Mouse (Mus musculus) limb, embryonic 15.5 days (tissue): ENCODE results near the gene Rplp1. TPM values are rescaled to one million over a fixed set of nuclear protein-coding genes. Genes with fewer than 3 reads are reported as not detected.

ENCODE experiments used
- ATAC-seq: fragments of 200-750 bp; cut with Nextera tagmentation; 2 replicates; pipeline ENCODE4 v1.8.0; 2017; ENCODE audit warnings: low read depth, moderate TSS enrichment; ENCODE audit not compliant: insufficient number of reproducible peaks, low FRiP score, low TSS enrichment
- H3K27ac ChIP-seq: fragments of 300-500 bp; sonication (generic); 2 replicates; pipeline ENCODE4 v1.5.1; 2015; ENCODE audit warnings: moderate library complexity, mild to moderate bottlenecking, inconsistent platforms
- H3K27me3 ChIP-seq: fragments of 300-500 bp; sonication (generic); 2 replicates; pipeline ENCODE4 v1.6.1; 2015; ENCODE audit warnings: inconsistent platforms
- H3K36me3 ChIP-seq: fragments of 300-500 bp; sonication (generic); 2 replicates; pipeline ENCODE4 v1.6.1; 2015; ENCODE audit warnings: inconsistent platforms
- H3K4me1 ChIP-seq: fragments of 300-500 bp; sonication (generic); 2 replicates; pipeline ENCODE4 v1.6.1; 2015; ENCODE audit warnings: inconsistent platforms
- H3K4me2 ChIP-seq: fragments of 300-500 bp; sonication (generic); 2 replicates; pipeline ENCODE4 v1.6.1; 2015; ENCODE audit warnings: mild to moderate bottlenecking, inconsistent platforms
- H3K4me3 ChIP-seq: fragments of 300-500 bp; sonication (generic); 2 replicates; pipeline ENCODE4 v1.5.1; 2015; ENCODE audit warnings: mild to moderate bottlenecking, inconsistent platforms
- H3K9ac ChIP-seq: fragments of 300-500 bp; sonication (generic); 2 replicates; pipeline ENCODE4 v1.6.1; 2015; ENCODE audit warnings: inconsistent platforms
- H3K9me3 ChIP-seq: fragments of 300-500 bp; sonication (generic); 2 replicates; pipeline ENCODE4 v1.6.1; 2016; ENCODE audit warnings: inconsistent platforms
- WGBS: fragments of 180-500 bp; shearing (Covaris S2); methylation state at CpG from one replicate; pipeline ENCODE4 v1.1.7; 2015; 5-methylcytosine and 5-hydroxymethylcytosine counted together
- polyA plus RNA-seq: library from polyadenylated mRNA; unstranded; fragments of >200 nt; fragmentation: Nextera tagmentation; extraction: Ambion mirVana; gene quantifications from 2 replicates; pipeline ENCODE4 v1.2.1, GENCODE M21; 2015

Rplp1 gene
- 1,380 and 1,628 TPM in 2 replicates for polyA plus RNA-seq

DNA sequence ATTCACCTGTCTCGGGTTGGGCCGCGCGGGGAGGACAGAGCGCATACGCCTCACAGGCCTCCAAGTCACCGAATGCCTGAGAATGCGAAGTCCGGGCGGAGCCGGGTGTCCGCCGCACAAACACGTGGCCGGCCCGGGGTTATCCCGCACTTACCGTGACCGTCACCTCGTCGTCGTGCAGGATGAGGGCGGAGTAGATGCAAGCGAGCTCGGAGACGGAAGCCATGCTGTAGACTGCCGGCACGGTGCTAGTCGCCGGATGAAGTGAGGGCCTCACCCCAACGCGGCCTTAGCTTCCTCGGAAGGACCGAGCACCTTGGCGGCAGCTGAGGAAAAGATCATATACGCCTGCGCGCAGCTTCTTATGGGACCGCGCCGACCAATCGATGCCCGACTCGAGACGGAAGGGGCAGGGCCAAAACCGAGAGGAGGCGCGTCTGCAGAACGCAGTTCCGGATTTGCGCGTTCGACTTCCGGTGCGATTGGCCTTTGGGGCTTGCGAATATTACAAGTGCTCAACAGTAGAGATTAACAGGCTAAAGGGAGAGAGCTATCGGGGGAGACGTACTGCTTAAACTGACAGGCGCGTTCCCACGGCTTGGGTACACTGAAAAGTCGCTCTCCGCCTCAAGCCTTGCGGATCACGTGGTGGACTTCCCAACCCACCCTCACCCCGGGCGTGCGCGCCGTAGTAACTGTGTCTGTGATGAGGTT, at the start of gene Rplp1:
Gene Rplp1, minus strand, starts transcription at position 340 of the 714 bp plus-strand sequence.
- Histone ChIP-seq H3K4me1 (peaks cover 22% of the 10 kb centered on the region), H3K4me2 (peak within 1 kb of the TSS; percentile 72), H3K27me3 (no peaks in the 10 kb centered on the region), H3K9me3 (no peaks in the 10 kb centered on the region), H3K27ac (peak within 1 kb of the TSS; percentile 98), H3K9ac (peak within 1 kb of the TSS; percentile 68), H3K36me3 (peaks cover 50% of the 10 kb centered on the region), H3K4me3 (peak within 1 kb of the TSS; percentile 72)
- under 1% methylated on average over 70 of the region's 70 CpGs for WGBS
- peak; percentile 94 for ATAC-seq

DNA sequence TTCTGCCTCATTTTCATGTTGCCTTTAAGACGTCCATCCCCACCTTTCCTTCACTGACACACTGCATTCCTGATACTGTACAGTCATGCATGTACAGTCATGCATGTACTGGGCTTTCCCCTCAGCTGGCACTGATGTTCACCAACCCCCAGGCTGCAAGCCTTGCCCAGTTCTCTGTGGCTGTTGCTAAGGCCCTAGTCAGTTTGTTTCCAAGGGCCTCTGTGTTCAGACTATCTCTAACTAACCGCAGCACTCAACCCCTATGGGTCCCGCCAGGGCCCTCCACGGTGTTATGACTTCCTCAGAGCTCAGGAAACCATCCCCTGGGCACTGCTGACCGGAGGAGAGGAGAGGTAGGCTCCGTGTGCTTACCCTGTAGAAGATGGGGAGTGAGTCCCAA, 49.0 kb upstream of the Rplp1 start:
- Histone ChIP-seq H3K27me3 (no peaks in the 10 kb centered on the region), H3K4me1 (peaks cover 13% of the 10 kb centered on the region; the same call in 1 of the 2 replicates), H3K4me2 (no peak overlapping the region), H3K9me3 (no peaks in the 10 kb centered on the region), H3K36me3 (no peaks in the 10 kb centered on the region), H3K4me3 (no peak overlapping the region), H3K9ac (no peak overlapping the region), H3K27ac (no peak overlapping the region)
- ATAC-seq = no peak
- WGBS = 60% methylated on average over 6 of the region's 6 CpGs

DNA sequence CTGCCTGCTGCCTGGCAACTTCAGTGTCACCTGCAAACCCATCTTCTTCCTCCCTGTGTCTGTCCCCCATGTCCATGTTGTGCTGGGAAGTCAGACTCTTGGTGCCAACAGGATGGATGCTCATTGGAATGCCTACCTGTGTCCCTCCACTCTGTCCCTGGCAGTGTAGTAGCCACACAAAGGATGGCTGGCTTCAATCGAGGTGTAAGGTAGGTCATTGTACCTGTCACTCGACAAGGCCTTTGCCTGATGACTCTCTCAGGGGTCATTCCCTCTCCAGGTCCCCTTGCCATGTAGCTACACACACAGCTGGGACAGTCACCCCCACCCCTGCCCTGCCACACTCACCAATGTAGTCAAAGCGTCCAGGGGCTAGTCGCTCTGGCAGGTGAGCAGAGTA, 46.8 kb upstream of the Rplp1 start:
- ATAC-seq = no peak
- H3K9me3 ChIP-seq = no peaks in the 10 kb centered on the region
- no peak overlapping the region for H3K9ac ChIP-seq
- peaks cover 11% of the 10 kb centered on the region; the same call in 1 of the 2 replicates for H3K4me1 ChIP-seq
- no peaks in the 10 kb centered on the region for H3K36me3 ChIP-seq
- H3K27ac ChIP-seq = no peak overlapping the region
- 75% methylated on average over 4 of the region's 4 CpGs for WGBS
- H3K4me2 ChIP-seq = no peak overlapping the region
- H3K27me3 ChIP-seq = no peaks in the 10 kb centered on the region
- H3K4me3 ChIP-seq = no peak overlapping the region

DNA sequence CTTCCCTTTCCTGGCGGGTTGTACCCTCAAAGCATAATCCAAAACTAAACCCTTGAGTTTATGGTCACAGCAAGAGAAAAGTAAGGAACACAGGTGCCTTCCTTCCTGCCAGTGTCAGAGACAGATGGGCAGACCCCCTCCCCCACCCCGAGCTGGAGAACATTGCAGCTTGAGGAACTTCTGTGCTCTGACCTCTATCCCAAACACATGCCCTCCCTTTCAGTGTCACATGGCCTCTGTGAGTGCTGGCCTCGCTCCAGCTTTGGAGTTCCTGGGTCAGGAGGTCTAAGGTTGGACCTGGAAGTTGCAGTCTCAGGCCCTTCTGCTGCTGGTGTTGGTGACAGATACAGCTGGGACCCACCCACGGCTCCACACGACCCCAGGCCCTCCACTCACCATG, 46.4 kb upstream of the Rplp1 start:
- Histone ChIP-seq H3K4me2 (no peak overlapping the region), H3K27ac (no peak overlapping the region), H3K4me3 (no peak overlapping the region), H3K4me1 (peaks cover 7% of the 10 kb centered on the region; the same call in 1 of the 2 replicates), H3K9me3 (no peaks in the 10 kb centered on the region), H3K27me3 (no peaks in the 10 kb centered on the region), H3K36me3 (no peaks in the 10 kb centered on the region), H3K9ac (no peak overlapping the region)
- no peak for ATAC-seq
- 51% methylated on average over 5 of the region's 5 CpGs for WGBS

DNA sequence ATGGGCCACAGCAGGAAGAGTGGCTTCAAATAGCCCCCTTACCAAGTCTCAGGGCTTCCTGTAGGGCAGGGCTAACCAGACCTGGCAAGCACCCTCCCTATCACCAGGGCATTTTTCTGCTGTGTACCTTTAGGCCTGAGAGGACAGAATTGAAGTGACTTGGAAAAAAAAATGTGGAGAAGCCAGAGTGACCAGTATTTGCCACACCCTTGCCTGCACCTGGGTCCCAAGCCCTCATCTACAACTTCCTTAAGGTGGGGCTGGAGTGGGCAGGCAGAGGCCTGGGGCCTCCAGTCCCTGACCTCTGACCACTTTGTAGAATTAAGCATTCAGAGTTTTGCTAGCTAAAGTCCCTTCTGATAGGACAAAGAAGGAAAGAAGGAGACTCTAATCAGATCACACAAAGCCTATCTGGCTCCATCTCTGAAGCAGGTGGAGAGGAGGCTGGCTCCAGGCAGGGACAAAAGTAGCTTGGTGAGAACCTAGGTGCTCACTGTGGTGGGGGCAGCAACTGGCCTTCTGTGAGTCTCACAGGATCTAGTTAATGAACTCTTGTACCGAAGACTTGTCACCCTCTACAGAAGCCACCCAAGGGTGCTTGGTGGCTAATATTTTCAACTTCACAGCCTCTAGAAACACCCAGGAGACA, 45.7 kb upstream of the Rplp1 start:
- no peak for ATAC-seq
- H3K9me3 ChIP-seq = no peaks in the 10 kb centered on the region
- no peaks in the 10 kb centered on the region for H3K36me3 ChIP-seq
- WGBS = 87% methylated on average over 1 of the region's 1 CpGs
- no peak overlapping the region for H3K27ac ChIP-seq
- peaks cover 1% of the 10 kb centered on the region; the same call in 1 of the 2 replicates for H3K4me1 ChIP-seq
- no peak overlapping the region for H3K4me3 ChIP-seq
- no peaks in the 10 kb centered on the region for H3K27me3 ChIP-seq
- H3K9ac ChIP-seq = no peak overlapping the region
- no peak overlapping the region for H3K4me2 ChIP-seq

DNA sequence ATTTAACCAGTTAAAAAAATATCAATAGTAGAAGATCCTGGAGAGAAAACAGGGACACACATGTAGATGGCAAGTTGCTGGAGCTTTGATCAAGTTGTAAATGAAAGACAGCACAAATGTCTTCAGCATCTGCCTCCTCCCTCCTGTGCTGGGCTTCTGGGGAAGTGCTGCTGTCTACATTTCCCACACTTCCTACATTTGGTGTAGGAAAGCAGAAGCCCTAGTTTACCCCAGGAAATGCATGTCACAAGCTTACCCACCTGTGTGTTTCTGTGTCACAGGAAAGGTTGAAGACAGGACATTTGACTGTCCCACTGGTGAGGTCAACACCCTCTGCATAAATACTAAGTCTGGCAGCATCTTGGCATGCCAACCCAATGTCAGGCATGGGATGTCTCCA, 40.4 kb upstream of the Rplp1 start:
- no peaks in the 10 kb centered on the region for H3K4me1 ChIP-seq
- no peak overlapping the region for H3K4me2 ChIP-seq
- no peak overlapping the region for H3K4me3 ChIP-seq
- H3K9me3 ChIP-seq = no peaks in the 10 kb centered on the region
- no peak overlapping the region for H3K9ac ChIP-seq
- H3K27me3 ChIP-seq = no peaks in the 10 kb centered on the region
- no peak for ATAC-seq
- H3K27ac ChIP-seq = no peak overlapping the region
- H3K36me3 ChIP-seq = no peaks in the 10 kb centered on the region

DNA sequence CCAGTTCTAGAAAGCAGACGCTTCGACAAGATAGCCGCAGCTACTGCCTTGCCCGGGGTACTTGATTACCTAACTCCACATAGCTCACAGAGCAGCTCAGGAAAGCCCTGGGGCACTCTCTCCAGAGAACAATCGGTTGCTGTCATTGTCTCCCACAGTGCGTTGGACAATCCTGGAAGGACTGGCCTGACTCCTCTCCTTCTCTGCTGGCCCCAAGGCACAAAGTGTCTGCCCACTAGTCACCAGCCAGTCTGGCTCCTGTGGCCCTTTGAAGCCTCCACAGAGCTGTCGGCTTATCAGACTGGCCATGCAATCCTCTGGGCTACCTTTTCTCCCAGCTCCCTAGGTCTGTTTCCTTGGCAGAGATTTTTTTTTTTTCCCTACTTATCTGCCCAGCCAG, 37.9 kb upstream of the Rplp1 start:
- no peak for ATAC-seq
- Histone ChIP-seq H3K36me3 (no peaks in the 10 kb centered on the region), H3K4me2 (no peak overlapping the region)

DNA sequence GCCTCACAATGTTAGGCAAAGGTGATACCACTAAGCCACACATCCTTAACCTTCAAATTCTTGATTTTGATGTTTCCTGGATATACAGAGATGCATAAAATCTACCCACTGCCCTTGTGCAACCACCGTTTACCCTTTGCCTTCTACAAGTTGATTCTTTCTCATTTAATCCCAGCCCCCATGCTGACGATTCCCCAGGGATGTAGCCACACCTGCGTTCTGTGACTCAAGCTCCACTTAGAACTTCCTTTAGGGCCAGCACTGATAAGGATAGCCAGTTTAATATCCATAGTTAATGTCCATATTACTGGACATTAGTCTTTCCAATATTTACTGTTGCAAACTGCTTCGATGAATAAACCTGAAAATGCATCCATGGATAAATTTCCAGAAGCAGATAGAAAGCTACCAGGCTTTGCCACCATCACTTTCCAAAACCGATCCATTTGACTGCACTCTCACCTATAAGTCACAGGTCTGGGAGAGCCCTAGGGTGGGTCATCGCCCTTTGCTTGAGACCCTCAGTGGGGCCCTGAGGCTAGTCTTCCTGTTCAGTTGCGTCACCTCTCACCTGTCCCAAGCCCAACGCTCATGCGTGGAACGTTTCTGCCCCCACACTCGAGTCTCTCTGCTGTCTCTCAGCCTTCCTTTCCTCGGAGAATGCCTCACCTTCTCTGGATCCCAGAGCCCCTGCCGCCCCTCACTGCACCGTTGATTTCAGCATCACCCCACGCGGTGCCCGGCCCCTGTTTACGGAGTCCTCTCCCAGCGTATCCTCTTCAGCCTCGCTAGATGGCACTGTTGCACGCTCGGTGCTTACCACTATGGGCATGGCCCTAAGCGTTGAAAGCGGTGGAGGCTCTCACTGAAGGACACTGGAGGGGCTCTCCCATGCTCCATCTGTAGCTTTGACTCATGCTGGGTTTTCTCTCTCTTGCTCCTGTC, 33.3 kb upstream of the Rplp1 start:
- H3K4me2 ChIP-seq = peak overlapping the region; percentile 99
- H3K27ac ChIP-seq = no peak overlapping the region
- H3K4me1 ChIP-seq = peaks cover 14% of the 10 kb centered on the region
- H3K9me3 ChIP-seq = no peaks in the 10 kb centered on the region
- H3K9ac ChIP-seq = 0 out of 2 replicates have a peak overlapping the region, but pooled peaks have one; percentile 8
- 6% methylated on average over 24 of the region's 24 CpGs for WGBS
- ATAC-seq = peak; percentile 71
- no peaks in the 10 kb centered on the region for H3K27me3 ChIP-seq
- peak overlapping the region; percentile 73 for H3K4me3 ChIP-seq
- no peaks in the 10 kb centered on the region for H3K36me3 ChIP-seq

More for the DNA sequence above, 37.9 kb upstream of the Rplp1 start:
- 65% methylated on average over 7 of the region's 7 CpGs for WGBS
- no peak overlapping the region for H3K27ac ChIP-seq
- H3K9ac ChIP-seq = no peak overlapping the region
- no peaks in the 10 kb centered on the region for H3K9me3 ChIP-seq
- no peak overlapping the region for H3K4me3 ChIP-seq
- H3K27me3 ChIP-seq = no peaks in the 10 kb centered on the region
- H3K4me1 ChIP-seq = peaks cover 8% of the 10 kb centered on the region

DNA sequence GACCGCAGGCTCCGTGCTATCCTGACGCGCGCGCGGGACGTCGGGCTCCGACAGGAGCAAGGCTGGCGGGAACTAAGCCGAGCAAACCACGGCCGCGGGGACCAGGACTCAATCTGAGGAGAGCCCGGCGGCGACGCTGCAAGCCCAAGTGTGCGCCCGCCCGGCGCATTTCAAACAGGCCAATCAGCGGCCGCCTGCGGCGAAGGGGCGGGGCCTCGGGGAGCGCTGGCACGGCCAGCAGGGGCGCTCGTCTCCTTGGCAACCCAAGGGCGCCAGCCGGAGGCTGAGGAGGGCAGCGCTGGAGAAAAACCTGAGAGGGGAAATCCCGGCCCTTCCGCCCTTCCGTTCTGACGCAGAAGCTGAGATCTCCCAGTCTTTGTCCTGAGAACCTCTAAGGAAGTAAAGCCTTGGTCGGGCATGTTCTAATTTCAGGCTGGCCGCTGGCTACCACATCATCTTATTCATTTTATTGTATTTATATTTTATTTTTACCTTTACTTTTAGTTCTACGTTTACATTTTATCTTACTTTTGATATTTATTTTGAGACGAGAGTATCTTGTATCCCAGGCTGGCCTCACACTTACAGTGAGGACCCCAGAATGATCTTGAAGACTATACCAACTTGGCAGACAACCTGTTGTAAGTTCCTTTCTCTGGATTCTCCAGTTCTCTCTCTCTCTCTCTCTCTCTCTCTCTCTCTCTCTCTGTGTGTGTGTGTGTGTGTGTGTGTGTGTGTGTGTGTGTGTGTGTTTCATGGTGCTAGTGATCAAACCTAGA, 32.5 kb upstream of the Rplp1 start, which contains the start of gene Kif23:
Gene Kif23, minus strand, starts transcription at position 152 of the 779 bp plus-strand sequence.
- Histone ChIP-seq H3K36me3 (no peaks in the 10 kb centered on the region; the same call in 1 of the 2 replicates), H3K4me3 (peak within 1 kb of the TSS; percentile 73), H3K27me3 (no peaks in the 10 kb centered on the region), H3K9me3 (no peaks in the 10 kb centered on the region), H3K4me2 (peak within 1 kb of the TSS; percentile 99), H3K4me1 (peaks cover 14% of the 10 kb centered on the region), H3K9ac (peak within 1 kb of the TSS; percentile 65), H3K27ac (peak within 1 kb of the TSS; percentile 69)
- peak; percentile 91 for ATAC-seq
- WGBS = under 1% methylated on average over 44 of the region's 44 CpGs

DNA sequence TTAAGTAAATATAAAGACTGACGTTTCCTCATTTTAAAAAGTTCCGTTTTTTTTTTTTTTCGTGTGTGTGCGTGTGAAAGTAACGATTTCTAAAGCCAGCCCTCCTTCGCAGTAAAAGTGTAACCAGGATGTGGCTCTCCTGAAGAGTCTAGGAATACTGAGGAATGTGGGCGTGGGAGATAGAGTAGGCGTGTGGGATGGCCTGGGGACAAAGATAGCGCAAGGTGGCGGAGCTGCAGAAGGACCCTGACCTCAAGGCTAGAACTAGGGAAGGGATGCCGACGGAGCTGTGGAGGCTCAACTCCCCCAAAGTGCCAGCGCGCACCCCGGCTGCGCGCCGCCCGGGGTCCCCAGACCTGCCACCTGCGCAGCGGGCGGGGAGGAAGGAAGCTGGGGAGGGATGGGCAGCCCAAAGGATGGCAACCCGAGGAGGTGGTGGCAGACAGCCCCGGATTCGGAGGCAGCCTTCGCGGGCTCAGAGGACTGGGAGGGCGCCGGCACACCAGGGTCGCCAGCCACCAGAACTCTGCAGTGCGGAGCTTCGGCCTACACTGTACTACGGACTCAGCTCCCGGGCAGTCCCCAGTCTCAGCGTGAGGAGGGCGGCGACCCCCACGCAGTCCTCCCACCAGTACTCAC, 31.8 kb upstream of the Rplp1 start:
- peaks cover 14% of the 10 kb centered on the region for H3K4me1 ChIP-seq
- under 1% methylated on average over 37 of the region's 38 CpGs for WGBS
- H3K4me3 ChIP-seq = peak overlapping the region; percentile 73
- peak overlapping the region; percentile 69 for H3K27ac ChIP-seq
- no peaks in the 10 kb centered on the region; the same call in 1 of the 2 replicates for H3K36me3 ChIP-seq
- H3K9me3 ChIP-seq = no peaks in the 10 kb centered on the region
- no peaks in the 10 kb centered on the region for H3K27me3 ChIP-seq
- H3K4me2 ChIP-seq = peak overlapping the region; percentile 99
- peak overlapping the region; percentile 65 for H3K9ac ChIP-seq
- ATAC-seq = peak; percentile 72
